Mouse (Mus musculus): ENCODE results near the gene Sphkap. TPM values are rescaled to one million over a fixed set of nuclear protein-coding genes. Genes with fewer than 3 reads are reported as not detected.

The Sphkap gene
- total RNA-seq, 2 experiments from 2014 or later: 0.33 to 0.46 TPM

DNA sequence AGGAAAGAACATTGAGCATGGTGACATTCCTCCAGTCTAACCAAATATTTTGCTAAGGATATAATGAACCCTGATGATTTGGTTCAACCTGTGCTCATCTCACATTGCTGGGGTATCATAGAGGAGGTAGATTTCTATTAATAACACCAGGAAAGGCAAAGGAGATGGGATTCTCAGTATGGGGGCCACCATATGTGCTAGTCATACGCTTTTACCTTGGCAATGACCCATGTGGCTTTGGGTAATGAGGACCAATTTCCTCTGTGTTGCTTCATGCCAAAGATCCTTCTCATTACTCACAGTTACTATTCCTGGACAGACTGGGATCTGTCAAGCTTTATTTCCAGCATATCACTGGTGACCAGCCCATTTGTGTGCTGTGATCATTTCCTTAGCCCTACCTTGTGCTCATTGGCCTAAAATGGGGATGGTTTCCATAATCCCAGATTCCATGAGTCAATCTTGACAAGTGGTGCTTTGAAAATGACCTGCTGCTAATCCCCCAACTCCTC, 159.7 kb downstream of the Sphkap start:
- no peak overlapping the region for H3K4me3 ChIP-seq
- H3K27ac ChIP-seq: no peak overlapping the region
- intact Hi-C loops (cut with DNase I): no loop called here
- no peak for DNase-seq
- TF ChIP-seq CTCF (IDR thresholded peaks at IDR 0.05): no peak

DNA sequence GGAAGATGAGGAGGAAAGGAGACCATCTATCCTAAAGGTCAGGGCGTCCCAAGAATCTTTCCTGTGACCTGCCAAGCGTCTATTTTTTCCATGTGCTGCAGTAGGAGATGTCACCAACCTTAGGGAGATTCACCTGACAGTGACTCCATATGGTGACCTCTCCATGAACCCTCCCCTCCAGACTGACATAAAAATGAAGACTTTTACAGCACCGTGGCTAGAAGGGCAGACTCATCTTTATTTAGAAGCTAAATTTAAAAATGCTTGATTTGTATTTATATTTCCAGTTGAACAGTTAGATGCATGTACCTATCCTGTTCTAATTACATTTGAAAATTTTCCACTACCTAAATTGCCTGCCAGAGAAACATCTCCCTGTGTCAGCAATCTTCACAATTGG, 180.1 kb downstream of the Sphkap start:
- H3K4me3 ChIP-seq: no peak overlapping the region
- no peak overlapping the region for H3K27ac ChIP-seq
- intact Hi-C loops (cut with DNase I): no loop called here
- DNase-seq: no peak
- TF ChIP-seq CTCF (IDR thresholded peaks at IDR 0.05): no peak

DNA sequence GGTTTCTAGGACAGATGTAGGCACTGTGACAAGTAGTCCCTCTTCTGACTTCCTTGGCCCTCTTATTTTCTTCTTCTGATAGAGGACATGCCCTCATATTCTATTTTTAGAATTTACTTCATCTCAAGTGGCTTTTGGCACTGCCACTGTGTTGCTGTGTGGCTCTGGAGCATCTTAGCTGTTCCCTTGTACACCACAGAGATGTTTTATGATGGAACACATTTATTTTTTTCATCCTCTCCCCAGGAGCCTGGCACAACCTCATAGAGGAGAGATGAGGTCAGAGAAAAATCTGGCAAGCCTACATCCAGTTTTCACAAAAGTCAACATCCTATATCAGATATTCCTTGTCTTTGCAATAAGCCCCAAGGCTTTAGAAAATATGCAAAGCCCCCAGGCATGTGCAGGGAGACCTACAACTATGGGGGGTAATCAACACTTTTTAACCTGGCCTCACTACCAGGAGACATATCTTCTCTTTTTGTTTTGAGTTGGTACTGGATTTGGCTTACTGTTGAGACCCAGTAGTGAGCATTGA, 183.5 kb downstream of the Sphkap start:
- intact Hi-C loops (cut with DNase I): no loop called here
- DNase-seq: no peak
- no peak overlapping the region for H3K27ac ChIP-seq
- H3K4me3 ChIP-seq: no peak overlapping the region
- no peak for TF ChIP-seq CTCF (IDR thresholded peaks at IDR 0.05)

DNA sequence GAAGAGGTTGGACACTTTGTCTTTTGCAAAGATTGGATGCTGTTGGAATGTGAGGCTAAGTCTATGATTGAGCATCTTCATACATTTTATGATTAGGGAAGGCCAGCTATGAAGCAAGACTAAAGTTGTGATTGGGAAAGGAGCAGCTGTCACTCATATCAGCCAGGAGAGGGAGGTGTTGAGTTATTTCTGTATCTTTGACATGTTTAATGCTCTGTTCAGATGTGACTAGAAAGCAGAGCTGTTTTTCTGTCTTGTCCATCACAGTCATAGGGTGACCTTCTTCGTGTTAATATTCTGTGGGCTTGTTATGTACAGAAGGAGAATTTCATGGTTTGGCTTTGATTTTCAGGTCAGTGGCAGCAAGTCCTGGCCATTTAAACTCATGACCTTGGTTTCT, 184.9 kb downstream of the Sphkap start:
- TF ChIP-seq CTCF (IDR thresholded peaks at IDR 0.05): peak; percentile 26; the same call in 1 of the 2 replicates
- no peak overlapping the region for H3K27ac ChIP-seq
- intact Hi-C loops (cut with DNase I): no loop called here
- no peak for DNase-seq
- H3K4me3 ChIP-seq: no peak overlapping the region

DNA sequence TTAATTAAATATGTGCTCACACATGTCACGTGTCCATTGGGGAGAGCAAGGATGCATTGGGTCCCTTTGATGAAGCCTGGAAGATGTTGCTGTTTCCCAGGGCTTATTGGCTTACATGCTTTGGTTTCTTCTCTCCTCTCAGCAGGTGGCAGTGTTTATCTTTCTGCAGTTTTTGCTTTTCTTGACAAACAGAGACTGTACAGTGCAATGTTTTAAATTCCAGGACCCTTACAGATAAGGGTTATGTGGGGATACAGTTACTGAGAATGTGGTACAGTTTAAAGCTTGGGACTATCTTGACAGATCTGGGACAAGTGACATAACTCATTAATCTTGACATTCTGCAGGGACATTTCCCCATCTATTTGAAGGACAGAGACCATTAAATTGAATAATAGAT, 189.7 kb downstream of the Sphkap start:
- TF ChIP-seq CTCF (IDR thresholded peaks at IDR 0.05): peak; percentile 29; the same call in 1 of the 2 replicates
- DNase-seq: no peak
- Histone ChIP-seq H3K4me3 (no peak overlapping the region), H3K27ac (no peak overlapping the region)
- intact Hi-C loops (cut with DNase I): loop anchor here (10.0 kb wide), 1 partner anchor 497 kb away; no protein-coding TSS in a partner anchor

DNA sequence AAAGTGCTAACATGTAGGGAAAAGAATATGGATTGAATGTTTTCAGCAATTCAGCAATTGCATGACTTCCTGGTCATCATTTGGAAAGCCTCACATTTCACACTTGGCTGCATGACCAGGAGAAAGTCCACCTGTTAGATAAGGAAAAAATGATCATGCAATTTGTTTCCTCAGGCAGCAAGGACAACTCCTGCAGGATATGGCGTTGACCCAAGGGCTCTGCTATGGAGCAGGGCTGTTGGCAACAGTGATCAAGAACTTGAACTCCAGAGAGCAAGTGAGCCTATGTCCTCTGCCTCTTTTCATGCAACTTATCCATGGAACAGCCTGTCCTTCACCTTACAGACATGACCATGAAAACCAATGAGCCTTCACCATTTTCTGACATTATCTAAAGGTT, 198.0 kb downstream of the Sphkap start:
- TF ChIP-seq CTCF (IDR thresholded peaks at IDR 0.05): no peak
- Histone ChIP-seq H3K27ac (no peak overlapping the region), H3K4me3 (no peak overlapping the region)
- no peak for DNase-seq
- intact Hi-C loops (cut with DNase I): loop anchor here (10.0 kb wide), 1 partner anchor 505 kb away; no protein-coding TSS in a partner anchor

Other genes with a start within 250 kb of the Sphkap start
- not detected for gene Daw1, start 248.4 kb downstream of the Sphkap start, total RNA-seq (2021)

Data from gastrocnemius, adult 2 months (tissue).